In the genomic region with DNA sequence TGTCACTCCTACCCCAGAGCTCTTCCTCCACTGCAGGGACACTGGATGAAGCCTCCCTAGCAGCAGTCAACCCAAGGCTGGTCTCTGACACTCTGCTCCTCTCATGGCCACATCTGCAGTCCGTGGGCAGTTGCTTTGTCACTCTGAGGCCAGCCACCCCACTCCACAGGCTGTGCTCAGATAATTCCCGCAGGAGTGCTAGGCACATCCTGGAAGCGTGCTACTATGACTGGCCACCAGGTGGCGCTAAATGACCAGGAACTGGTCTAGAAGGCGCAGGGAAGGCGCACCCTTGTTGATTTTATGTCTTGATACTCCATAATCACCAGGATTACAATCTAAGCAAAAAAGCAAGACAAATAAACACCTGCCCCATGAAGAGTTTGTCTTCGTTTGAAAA, we compare ENCODE assay signal across 8 mouse cellular contexts.
DNase-seq lines count a peak whose midpoint lies in the region; ATAC-seq and TF ChIP-seq lines count a peak whose summit lies in the region.

No protein-coding gene starts in this region.

- no peaks in the 10 kb centered on the region for H3K27me3 ChIP-seq in embryonic facial prominence, embryonic 11.5 days (ENCODE audit: control insufficient read depth, insufficient read depth, low read length)
- H3K27me3 ChIP-seq in liver, postnatal 0 days (ENCODE audit: insufficient read depth, low read length), result peaks cover 7% of the 10 kb centered on the region; the same call in 1 of the 2 replicates

- TF ChIP-seq POLR2A in olfactory bulb, adult 2 months (IDR thresholded peaks at IDR 0.05; ENCODE audit: insufficient read depth, low read depth, low read length), result no peak

- peak; percentile 24 to 32 for DNase-seq in CD8-positive naive resting alpha-beta T cell, adult 2 months (ENCODE audit: low read depth in 2 of 2, low spot score in 2 of 2)
- peak; percentile 64 to 72 for DNase-seq in adrenal gland, postnatal 4 days (ENCODE audit: low spot score in 2 of 2)
- peak; percentile 86 for DNase-seq in embryonic facial prominence, embryonic 11.5 days (ENCODE audit: low spot score)
- peak; percentile 79 for DNase-seq in heart, adult 8-10 months (ENCODE audit: low spot score)
- peak; percentile 85 for DNase-seq in kidney, postnatal 14 days
- peak; percentile 79 for DNase-seq in liver, postnatal 0 days
- DNase-seq in thymus, postnatal 0 days (ENCODE audit: low spot score), result peak; percentile 37

- no peak for ATAC-seq in embryonic facial prominence, embryonic 11.5 days (replicated peaks; ENCODE audit: insufficient number of reproducible peaks, low FRiP score, low TSS enrichment, low read depth)
- ATAC-seq in liver, postnatal 0 days, result no peak

- TF ChIP-seq EP300 in liver, postnatal 0 days (IDR thresholded peaks at IDR 0.05; ENCODE audit: low read depth), result no peak

- H3K4me2 ChIP-seq in embryonic facial prominence, embryonic 11.5 days (ENCODE audit: low read depth, low read length), result no peak overlapping the region
- H3K4me2 ChIP-seq in liver, postnatal 0 days (ENCODE audit: low read depth, low read length), result no peak overlapping the region

- H3K9ac ChIP-seq in embryonic facial prominence, embryonic 11.5 days (replicated peaks; ENCODE audit: low read length), result no peak overlapping the region
- H3K9ac ChIP-seq in liver, postnatal 0 days (replicated peaks), result no peak overlapping the region

- no peaks in the 10 kb centered on the region for H3K4me1 ChIP-seq in embryonic facial prominence, embryonic 11.5 days (ENCODE audit: control insufficient read depth, insufficient read depth, low read length)
- H3K4me1 ChIP-seq in liver, postnatal 0 days (ENCODE audit: insufficient read depth), result no peaks in the 10 kb centered on the region
- peaks cover 9% of the 10 kb centered on the region; the same call in 1 of the 2 replicates for H3K4me1 ChIP-seq in olfactory bulb, adult 2 months (ENCODE audit: control insufficient read depth, insufficient read depth, low read length)

- H3K4me3 ChIP-seq in embryonic facial prominence, embryonic 11.5 days (ENCODE audit: low read depth, low read length), result no peak overlapping the region
- no peak overlapping the region for H3K4me3 ChIP-seq in liver, postnatal 0 days (ENCODE audit: low read depth, low read length)
- no peak overlapping the region for H3K4me3 ChIP-seq in olfactory bulb, adult 2 months (ENCODE audit: insufficient read depth, low read depth, low read length)

- WGBS in embryonic facial prominence, embryonic 11.5 days, result 3% methylated on average over 7 of the region's 7 CpGs
- 3% methylated on average over 7 of the region's 7 CpGs for WGBS in liver, postnatal 0 days (ENCODE audit: insufficient replicate concordance)
- 1% methylated on average over 7 of the region's 7 CpGs for WGBS in olfactory bulb, adult 2 months

- H3K36me3 ChIP-seq in embryonic facial prominence, embryonic 11.5 days (replicated peaks; ENCODE audit: control insufficient read depth, insufficient read depth, low read depth, low read length), result no peaks in the 10 kb centered on the region
- no peaks in the 10 kb centered on the region for H3K36me3 ChIP-seq in liver, postnatal 0 days (replicated peaks; ENCODE audit: insufficient read depth, low read length)

- H3K27ac ChIP-seq in embryonic facial prominence, embryonic 11.5 days (replicated peaks; ENCODE audit: low read depth, low read length), result no peak overlapping the region
- no peak overlapping the region for H3K27ac ChIP-seq in liver, postnatal 0 days (ENCODE audit: low read depth)
- H3K27ac ChIP-seq in olfactory bulb, adult 2 months (ENCODE audit: insufficient read depth, low read depth, low read length), result no peak overlapping the region

- TF ChIP-seq CTCF in liver, postnatal 0 days (IDR thresholded peaks at IDR 0.05; ENCODE audit: low read depth), result peak; percentile 91
- TF ChIP-seq CTCF in olfactory bulb, adult 2 months (IDR thresholded peaks at IDR 0.05; ENCODE audit: insufficient read depth, low read depth, low read length), result peak; percentile 79

- no peaks in the 10 kb centered on the region for H3K9me3 ChIP-seq in embryonic facial prominence, embryonic 11.5 days (replicated peaks; ENCODE audit: control insufficient read depth, low read length)
- H3K9me3 ChIP-seq in liver, postnatal 0 days (ENCODE audit: low read length), result no peaks in the 10 kb centered on the region

Comparison
In these comparisons a context has a peak if more than half of its experiments do, and no peak if none do; other contexts are left out.
1. DNase-seq: peak in every context shown above with its lines; median percentile 86 in embryonic facial prominence, embryonic 11.5 days; 85 in kidney, postnatal 14 days; 79 in heart, adult 8-10 months; 79 in liver, postnatal 0 days; 68 in adrenal gland, postnatal 4 days; 37 in thymus, postnatal 0 days; 28 in CD8-positive naive resting alpha-beta T cell, adult 2 months.